ENCODE assay signal across 12 mouse cellular contexts in the genomic region with DNA sequence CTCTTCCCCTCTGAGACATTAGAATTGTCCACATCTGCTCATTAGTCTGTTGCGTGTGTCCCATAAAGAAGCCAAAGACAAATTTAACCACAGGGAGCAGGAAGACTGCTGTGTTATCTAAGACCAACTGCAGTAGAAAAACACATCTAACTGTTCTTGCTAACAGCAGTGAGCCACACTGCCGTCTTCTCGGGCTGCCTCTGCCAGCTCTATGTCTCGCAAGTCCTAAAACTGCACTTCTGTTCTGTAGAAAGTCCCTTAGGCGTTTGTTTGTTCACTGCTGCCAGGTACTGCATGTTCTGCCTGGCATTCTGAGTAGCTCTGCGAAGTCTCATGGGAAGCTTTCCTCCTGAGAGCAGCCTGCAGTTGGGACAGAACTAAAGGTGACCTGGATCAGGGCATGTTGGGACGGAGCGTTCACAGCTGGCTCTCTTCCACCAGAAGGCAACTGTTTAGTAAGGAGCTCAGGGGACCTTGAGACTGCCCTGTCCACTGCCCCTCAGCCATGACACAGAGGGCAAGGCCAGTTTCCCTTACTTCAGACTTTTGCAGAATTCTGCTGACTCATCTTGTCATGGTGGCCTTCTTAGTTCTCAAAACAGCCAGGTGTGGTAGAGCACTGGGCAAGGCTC.
DNase-seq lines count a peak whose midpoint lies in the region; ATAC-seq and TF ChIP-seq lines count a peak whose summit lies in the region.
"Had no signal": no experiment of that assay in that cellular context is flagged by ENCODE, and none has a peak within 500 bp of the region (broad histone marks: within the 10 kb centered on the region; RNA-seq: fewer than 3 reads in every experiment).

No protein-coding gene starts in this region.

- ATAC-seq in heart, embryonic 11.5 days (replicated peaks; ENCODE audit: insufficient number of reproducible peaks, low FRiP score, low TSS enrichment): no peak
- ATAC-seq: midbrain, embryonic 13.5 days had no signal

- DNase-seq in heart, adult 18-20 months: peak; percentile 70 to 85
- no peak for DNase-seq in testis, postnatal 10 days (ENCODE audit: low spot score)
- DNase-seq in heart, postnatal 25 days (ENCODE audit: low spot score): peak; percentile 23
- DNase-seq in Muller cell, postnatal 12 days (ENCODE audit: inconsistent ontology term): no peak
- no peak for DNase-seq in layer of hippocampus, postnatal 10 days (ENCODE audit: low spot score in 2 of 2)
- DNase-seq in c-Kit-positive CD71-positive TER-119-positive erythroid progenitor cells, embryonic 14.5 days (ENCODE audit: low spot score): no peak
- DNase-seq: cerebellum, adult 2 months; liver, embryonic 13.5 days had no signal

- no peaks in the 10 kb centered on the region for H3K9me3 ChIP-seq in heart, embryonic 11.5 days (replicated peaks; ENCODE audit: control insufficient read depth, low read length)
- H3K9me3 ChIP-seq: hindbrain, embryonic 15.5 days; liver, embryonic 13.5 days; midbrain, embryonic 13.5 days had no signal

- no peak overlapping the region for H3K4me3 ChIP-seq in heart, embryonic 11.5 days (ENCODE audit: low read depth, low read length)
- no peak overlapping the region for H3K4me3 ChIP-seq in testis, adult 2 months (ENCODE audit: control insufficient read depth, low read depth, low read length)
- H3K4me3 ChIP-seq: hindbrain, embryonic 15.5 days; liver, embryonic 13.5 days; midbrain, embryonic 13.5 days had no signal

- no peak overlapping the region for H3K27ac ChIP-seq in heart, embryonic 11.5 days (ENCODE audit: low read depth, low read length)
- H3K27ac ChIP-seq in testis, adult 2 months (ENCODE audit: control insufficient read depth, insufficient read depth, low read depth, low read length): peak overlapping the region; percentile 42; the same call in 1 of the 2 replicates
- H3K27ac ChIP-seq: hindbrain, embryonic 15.5 days; liver, embryonic 13.5 days; midbrain, embryonic 13.5 days had no signal

- no peaks in the 10 kb centered on the region for H3K4me1 ChIP-seq in heart, embryonic 11.5 days (ENCODE audit: control insufficient read depth, insufficient read depth, low read length)
- H3K4me1 ChIP-seq in testis, adult 2 months (ENCODE audit: control insufficient read depth, insufficient read depth, low read length): no peaks in the 10 kb centered on the region; the same call in 1 of the 2 replicates
- H3K4me1 ChIP-seq: hindbrain, embryonic 15.5 days; liver, embryonic 13.5 days; midbrain, embryonic 13.5 days had no signal

- intact Hi-C loops in heart, postnatal 25 days (cut with DNase I): loop anchor here (5.0 kb wide), 1 partner anchor 105 kb away; no protein-coding TSS in a partner anchor

- TF ChIP-seq POLR2A in testis, adult 2 months (IDR thresholded peaks at IDR 0.05; ENCODE audit: control insufficient read depth, low read depth, low read length): no peak

- H3K27me3 ChIP-seq in heart, embryonic 11.5 days (ENCODE audit: control insufficient read depth, insufficient read depth, low read length): no peaks in the 10 kb centered on the region
- no peaks in the 10 kb centered on the region for H3K27me3 ChIP-seq in testis, adult 2 months (ENCODE audit: control insufficient read depth, insufficient read depth, low read length)
- H3K27me3 ChIP-seq: hindbrain, embryonic 15.5 days; liver, embryonic 13.5 days; midbrain, embryonic 13.5 days had no signal

- TF ChIP-seq CTCF in testis, adult 2 months (IDR thresholded peaks at IDR 0.05; ENCODE audit: control insufficient read depth, insufficient read depth, insufficient replicate concordance, low read depth, low read length): no peak

- no peak overlapping the region for H3K4me2 ChIP-seq in heart, embryonic 11.5 days
- H3K4me2 ChIP-seq: hindbrain, embryonic 15.5 days; liver, embryonic 13.5 days; midbrain, embryonic 13.5 days had no signal

- 73% methylated on average over 8 of the region's 8 CpGs for WGBS in heart, embryonic 11.5 days (ENCODE audit: insufficient replicate concordance)

- no peak overlapping the region for H3K9ac ChIP-seq in heart, embryonic 11.5 days (ENCODE audit: low read depth, low read length)
- H3K9ac ChIP-seq: hindbrain, embryonic 15.5 days; liver, embryonic 13.5 days; midbrain, embryonic 13.5 days had no signal

- no peaks in the 10 kb centered on the region for H3K36me3 ChIP-seq in heart, embryonic 11.5 days (ENCODE audit: control insufficient read depth, insufficient read depth, low read length)
- H3K36me3 ChIP-seq in testis, adult 2 months (ENCODE audit: control insufficient read depth, insufficient read depth, low read length): no peaks in the 10 kb centered on the region
- H3K36me3 ChIP-seq: hindbrain, embryonic 15.5 days; liver, embryonic 13.5 days; midbrain, embryonic 13.5 days had no signal

Comparison
In these comparisons a context has a peak if more than half of its experiments do, and no peak if none do; other contexts are left out.
1. DNase-seq: peak in heart, adult 18-20 months (2 of 2) and heart, postnatal 25 days (single experiment); none in testis, postnatal 10 days (single experiment), Muller cell, postnatal 12 days (single experiment), layer of hippocampus, postnatal 10 days (0 of 2) and c-Kit-positive CD71-positive TER-119-positive erythroid progenitor cells, embryonic 14.5 days (single experiment).